Mouse (Mus musculus) v-Abl transformed pro-B cells (cell line): Measurements from ENCODE around the gene Dffa.
"Not testable (repeated sequence)": the region's sequence is repeated elsewhere in the genome, so short reads cannot be mapped to it uniquely, and the experiment has no call there.

ENCODE experiments used
- in situ Hi-C, 2 experiments: fragments of 400-800 bp; cut with MboI; formaldehyde crosslinking; loops; one replicate each; pipeline ENCODE4 v1.15.1; 2025; ENCODE audit not compliant: unreplicated experiment in 2 of 2

Dffa gene

DNA sequence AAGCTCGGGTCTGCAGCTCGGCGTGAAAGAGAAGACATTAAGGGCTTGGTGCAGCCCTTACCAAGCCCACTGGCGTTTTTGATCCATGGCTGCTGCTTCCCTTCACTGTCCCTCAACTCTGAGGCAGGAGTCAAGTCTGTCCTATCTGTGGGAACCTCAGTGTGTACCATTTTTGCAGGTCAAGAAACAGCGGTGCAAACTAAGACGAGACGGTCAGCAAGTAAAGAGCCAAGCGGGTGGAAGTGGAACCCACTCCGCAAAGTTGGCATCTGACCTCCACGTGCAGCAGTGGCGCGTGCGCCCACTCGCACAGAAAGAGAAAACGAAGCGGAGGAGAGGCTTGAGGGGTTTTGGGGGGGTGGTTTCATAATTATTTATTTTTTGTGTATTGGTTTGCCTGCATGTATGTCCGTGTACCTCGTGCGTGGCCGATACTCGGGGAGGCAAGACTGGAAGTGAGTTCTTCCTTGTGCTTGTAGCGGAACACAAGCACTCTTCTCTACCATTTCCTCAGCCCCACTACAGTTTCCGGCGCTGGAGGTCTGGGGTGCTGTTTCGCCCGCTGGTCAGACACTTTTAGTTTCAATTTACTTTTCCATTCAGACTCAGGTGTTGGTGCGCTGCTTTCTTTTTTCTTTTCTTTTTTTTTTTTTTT is 63.1 kb downstream of the Dffa start:
- in situ Hi-C loops, result no loop called here

DNA sequence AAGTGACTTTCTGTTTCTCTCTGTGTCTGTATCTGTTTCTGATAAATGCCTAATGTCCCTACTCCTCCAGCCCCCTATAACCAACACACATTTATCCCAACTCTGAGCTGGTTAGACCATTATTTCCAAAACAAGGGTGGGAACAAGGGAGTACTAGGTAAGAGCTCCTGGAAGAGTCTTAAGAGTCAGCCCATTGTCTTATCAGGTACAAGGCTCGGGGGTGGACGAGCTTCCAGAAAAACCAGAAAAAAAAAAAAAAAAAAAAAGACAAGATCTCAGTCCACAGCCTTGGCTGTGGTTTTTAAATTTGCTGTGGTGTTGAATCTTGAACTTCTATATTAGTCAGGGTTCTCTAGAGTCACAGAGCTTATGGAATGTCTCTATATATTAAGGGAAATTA is 64.1 kb downstream of the Dffa start:
- in situ Hi-C loops, result no loop called here

DNA sequence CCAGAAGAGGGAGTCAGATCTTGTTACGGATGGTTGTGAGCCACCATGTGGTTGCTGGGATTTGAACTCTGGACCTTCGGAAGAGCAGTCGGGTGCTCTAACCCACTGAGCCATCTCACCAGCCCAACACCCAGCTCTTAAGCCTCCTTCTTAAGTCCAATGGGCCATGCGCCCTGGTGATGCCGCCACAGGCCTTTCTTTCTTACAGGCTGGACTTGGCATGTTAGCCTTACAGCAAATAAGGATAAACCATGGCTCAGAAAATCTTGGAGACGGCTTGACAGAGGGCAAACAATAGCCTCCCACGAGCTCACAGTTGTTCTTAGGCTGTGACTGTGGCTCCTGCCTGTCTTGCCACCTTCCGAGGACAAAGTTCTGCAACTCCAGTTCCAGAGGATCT is 66.0 kb downstream of the Dffa start:
- in situ Hi-C loops, result not testable (repeated sequence)
